Mouse (Mus musculus) NIH3T3 (cell line): Measurements from ENCODE around the gene Srpk3.

Experiments
- DNase-seq: peaks from one replicate; pipeline ENCODE4 v3.0.0-alpha.2; 2012; ENCODE audit warnings: low read depth

Gene Srpk3

GRCm38 (mm10) chrX:73805814-73806213 lies 31.6 kb downstream of the Srpk3 start:
- DNase-seq, result no peak

- DNase-seq, result no peak
Observed at GRCm38 (mm10) chrX:73815072-73815471, 40.9 kb downstream of the Srpk3 start.

GRCm38 (mm10) chrX:73816596-73817314 lies 42.5 kb downstream of the Srpk3 start:
- no peak for DNase-seq

GRCm38 (mm10) chrX:73823747-73824146 lies 49.5 kb downstream of the Srpk3 start:
- no peak for DNase-seq

GRCm38 (mm10) chrX:73824185-73825151 lies 50.3 kb downstream of the Srpk3 start, which contains the start of gene Pdzd4:
TSS of gene Pdzd4 (minus strand) at chrX:73824969.
- DNase-seq, result peak; percentile 83
